Mouse (Mus musculus) B cell, adult 2 months (primary cell): ENCODE data around the gene Dnm3.

Experiments used
- DNase-seq, 2 experiments: peaks; one replicate each; pipeline ENCODE4 v3.0.0; 2022

Gene Dnm3

GRCm38 (mm10) chr1:162100961-162101830 lies 376.6 kb downstream of the Dnm3 start:
- no peak for DNase-seq

GRCm38 (mm10) chr1:162100033-162100820 lies 377.6 kb downstream of the Dnm3 start:
- no peak for DNase-seq

- DNase-seq: no peak
Observed at GRCm38 (mm10) chr1:162099203-162099602, 378.6 kb downstream of the Dnm3 start.

- DNase-seq: no peak
Observed at GRCm38 (mm10) chr1:162094523-162095272, 383.1 kb downstream of the Dnm3 start.

GRCm38 (mm10) chr1:162093806-162094522 lies 383.9 kb downstream of the Dnm3 start:
- no peak for DNase-seq

- DNase-seq: no peak
Observed at GRCm38 (mm10) chr1:162092899-162093659, 384.8 kb downstream of the Dnm3 start.

- no peak for DNase-seq
Observed at GRCm38 (mm10) chr1:162092401-162092800, 385.4 kb downstream of the Dnm3 start.

GRCm38 (mm10) chr1:162083886-162084478 lies 393.9 kb downstream of the Dnm3 start:
- no peak for DNase-seq

GRCm38 (mm10) chr1:162083354-162083753 lies 394.5 kb downstream of the Dnm3 start:
- DNase-seq: no peak

GRCm38 (mm10) chr1:162082711-162083110 lies 395.1 kb downstream of the Dnm3 start:
- no peak for DNase-seq

GRCm38 (mm10) chr1:162081693-162082372 lies 396.0 kb downstream of the Dnm3 start:
- DNase-seq: no peak

- no peak for DNase-seq
Observed at GRCm38 (mm10) chr1:162079989-162080388, 397.8 kb downstream of the Dnm3 start.

GRCm38 (mm10) chr1:162077454-162077853 lies 400.4 kb downstream of the Dnm3 start:
- no peak for DNase-seq

GRCm38 (mm10) chr1:162076581-162077001 lies 401.2 kb downstream of the Dnm3 start:
- no peak for DNase-seq

- no peak for DNase-seq
Observed at GRCm38 (mm10) chr1:162075831-162076230, 402.0 kb downstream of the Dnm3 start.

GRCm38 (mm10) chr1:162075416-162075815 lies 402.4 kb downstream of the Dnm3 start:
- DNase-seq: no peak

- no peak for DNase-seq
Observed at GRCm38 (mm10) chr1:162074626-162075410, 403.0 kb downstream of the Dnm3 start.

GRCm38 (mm10) chr1:162072917-162073578 lies 404.8 kb downstream of the Dnm3 start:
- no peak for DNase-seq

- DNase-seq: no peak
Observed at GRCm38 (mm10) chr1:162053608-162054007, 424.2 kb downstream of the Dnm3 start.
